Mouse (Mus musculus) CH12.LX (cell line): ENCODE results near the gene Fzd5. TPM values are rescaled to one million over a fixed set of nuclear protein-coding genes. Genes with fewer than 3 reads are reported as not detected.

ENCODE experiments used
- DNase-seq: peaks from one replicate; pipeline ENCODE4 v3.0.0-alpha.2; 2013; ENCODE audit errors: extremely low read depth
- H3K27ac ChIP-seq: 2 replicates; pipeline ENCODE4 v1.5.1; 2012; ENCODE audit warnings: low read depth, mild to moderate bottlenecking, control low read depth, moderate library complexity; ENCODE audit not compliant: insufficient read depth
- H3K27me3 ChIP-seq: replicated peaks from 2 replicates; pipeline ENCODE3; 2012; ENCODE audit warnings: inconsistent platforms
- H3K36me3 ChIP-seq, 2 experiments: replicated peaks in 1 of 2; 2 replicates each; pipeline versions ENCODE3 to v1.6.1; 2012; ENCODE audit warnings: inconsistent platforms in 1 of 2, low read length in 1 of 2, mild to moderate bottlenecking in 1 of 2, mixed read lengths in 1 of 2, moderate library complexity in 1 of 2; ENCODE audit not compliant: control insufficient read depth in 1 of 2, insufficient read depth in 1 of 2
- H3K4me1 ChIP-seq, 2 experiments: 2 replicates each; pipeline ENCODE4 v1.6.1; 2012; ENCODE audit warnings: inconsistent platforms in 1 of 2, moderate library complexity in 1 of 2; ENCODE audit not compliant: insufficient read depth in 2 of 2, control insufficient read depth in 1 of 2
- H3K4me2 ChIP-seq: 2 replicates; pipeline ENCODE4 v1.6.1; 2012; ENCODE audit warnings: low read depth, mild to moderate bottlenecking, control low read depth; ENCODE audit not compliant: poor library complexity, insufficient read depth, severe bottlenecking
- H3K4me3 ChIP-seq, 3 experiments: fragments of 150-350 bp in 1 of 3; sonication (generic) in 1 of 3; replicated peaks in 1 of 3; 2 replicates each; pipeline versions ENCODE3 to v1.5.1; 2011 to 2012; ENCODE audit warnings: low read depth in 2 of 3, low read length in 2 of 3, mild to moderate bottlenecking in 2 of 3, moderate library complexity in 2 of 3, control low read depth in 1 of 3, improper control_type of control experiment in 1 of 3, inconsistent platforms in 1 of 3, mixed read lengths in 1 of 3; ENCODE audit not compliant: poor library complexity in 1 of 3
- H3K79me2 ChIP-seq: replicated peaks from 2 replicates; pipeline ENCODE4 v1.6.1; 2012; ENCODE audit warnings: mild to moderate bottlenecking, moderate library complexity; ENCODE audit not compliant: control insufficient read depth, poor library complexity, insufficient read depth, severe bottlenecking; ENCODE audit errors: extremely low read depth
- H3K9ac ChIP-seq: 2 replicates; pipeline ENCODE4 v1.6.1; 2012; ENCODE audit warnings: low read depth, mild to moderate bottlenecking, control low read depth, moderate library complexity; ENCODE audit not compliant: insufficient read depth
- H3K9me3 ChIP-seq: replicated peaks from 2 replicates; pipeline ENCODE3; 2012; ENCODE audit warnings: low read length, inconsistent platforms, mixed read lengths
- CHD2 ChIP-seq: IDR thresholded peaks from 2 replicates; pipeline ENCODE4 v1.6.1; 2011; ENCODE audit warnings: low read length, improper control_type of control experiment
- CTCF ChIP-seq, 2 experiments: IDR thresholded peaks in 1 of 2; conservative IDR thresholded peaks in 1 of 2; 2 replicates each; pipeline ENCODE4 v1.5.1; 2011 to 2012; ENCODE audit warnings: low read depth in 2 of 2, low read length in 2 of 2, improper control_type of control experiment in 1 of 2, inconsistent platforms in 1 of 2, mild to moderate bottlenecking in 1 of 2, moderate library complexity in 1 of 2
- ELF1 ChIP-seq: IDR thresholded peaks from 2 replicates; pipeline ENCODE4 v1.6.1; 2014; ENCODE audit warnings: low read depth, mild to moderate bottlenecking, inconsistent platforms, low read length, improper control_type of control experiment
- EP300 ChIP-seq: IDR thresholded peaks from 2 replicates; pipeline ENCODE4 v1.6.1; 2011; ENCODE audit warnings: low read length, improper control_type of control experiment
- ETS1 ChIP-seq: conservative IDR thresholded peaks from 2 replicates; pipeline ENCODE4 v1.6.1; 2012; ENCODE audit warnings: low read depth, mild to moderate bottlenecking, inconsistent platforms, low read length, improper control_type of control experiment, moderate library complexity
- GABPA ChIP-seq: IDR thresholded peaks from 2 replicates; pipeline ENCODE4 v1.6.1; 2012; ENCODE audit warnings: low read depth, low read length, improper control_type of control experiment, inconsistent platforms; ENCODE audit not compliant: insufficient replicate concordance
- HCFC1 ChIP-seq: IDR thresholded peaks from 2 replicates; pipeline ENCODE4 v1.6.1; 2012; ENCODE audit warnings: low read depth, mild to moderate bottlenecking, inconsistent platforms, low read length, improper control_type of control experiment
- JUN ChIP-seq: IDR thresholded peaks from 2 replicates; pipeline ENCODE4 v1.6.1; 2011; ENCODE audit warnings: low read depth, mild to moderate bottlenecking, low read length, improper control_type of control experiment, moderate library complexity; ENCODE audit not compliant: insufficient read depth
- KAT2A ChIP-seq: IDR thresholded peaks from 2 replicates; pipeline ENCODE4 v1.6.1; 2012; ENCODE audit warnings: low read length, improper control_type of control experiment, inconsistent platforms; ENCODE audit not compliant: insufficient replicate concordance
- MAFK ChIP-seq: IDR thresholded peaks from 2 replicates; pipeline ENCODE4 v1.6.1; 2011; ENCODE audit warnings: low read length, improper control_type of control experiment; ENCODE audit not compliant: insufficient replicate concordance
- MAX ChIP-seq: IDR thresholded peaks from 2 replicates; pipeline ENCODE4 v1.6.1; 2011; ENCODE audit warnings: low read length, improper control_type of control experiment
- MAZ ChIP-seq: IDR thresholded peaks from 2 replicates; pipeline ENCODE4 v1.6.1; 2012; ENCODE audit warnings: low read depth, mild to moderate bottlenecking, inconsistent platforms, low read length, improper control_type of control experiment, moderate library complexity
- MEF2A ChIP-seq: IDR thresholded peaks from 2 replicates; pipeline ENCODE4 v1.6.1; 2014; ENCODE audit warnings: low read depth, mild to moderate bottlenecking, inconsistent platforms, low read length, improper control_type of control experiment, borderline replicate concordance
- MYC ChIP-seq: IDR thresholded peaks from 2 replicates; pipeline ENCODE4 v1.6.1; 2011; ENCODE audit warnings: low read depth, mild to moderate bottlenecking, improper control_type of control experiment, low read length
- NELFE ChIP-seq: IDR thresholded peaks from 2 replicates; pipeline ENCODE4 v1.6.1; 2011; ENCODE audit warnings: low read depth, low read length, improper control_type of control experiment
- PAX5 ChIP-seq: IDR thresholded peaks from 2 replicates; pipeline ENCODE4 v1.6.1; 2012; ENCODE audit warnings: low read length, inconsistent platforms, mixed read lengths
- POLR2A ChIP-seq: IDR thresholded peaks from 2 replicates; pipeline ENCODE4 v1.6.1; 2011; ENCODE audit warnings: low read depth, mild to moderate bottlenecking, improper control_type of control experiment, low read length
- RAD21 ChIP-seq: IDR thresholded peaks from 2 replicates; pipeline ENCODE4 v1.6.1; 2011; ENCODE audit warnings: low read depth, mild to moderate bottlenecking, low read length, improper control_type of control experiment, moderate library complexity
- RCOR1 ChIP-seq: conservative IDR thresholded peaks from 2 replicates; pipeline ENCODE4 v1.6.1; 2012; ENCODE audit warnings: low read depth, mild to moderate bottlenecking, inconsistent platforms, low read length, improper control_type of control experiment
- SIN3A ChIP-seq: IDR thresholded peaks from 2 replicates; pipeline ENCODE4 v1.6.1; 2012; ENCODE audit warnings: low read length, improper control_type of control experiment, inconsistent platforms
- SMC3 ChIP-seq: IDR thresholded peaks from 2 replicates; pipeline ENCODE4 v1.6.1; 2011; ENCODE audit warnings: low read depth, low read length, improper control_type of control experiment
- TBP ChIP-seq: conservative IDR thresholded peaks from 2 replicates; pipeline ENCODE4 v1.6.1; 2011; ENCODE audit warnings: low read depth, low read length, improper control_type of control experiment
- TCF12 ChIP-seq: IDR thresholded peaks from 2 replicates; pipeline ENCODE4 v1.6.1; 2014; ENCODE audit warnings: low read depth, mild to moderate bottlenecking, inconsistent platforms, low read length, improper control_type of control experiment
- UBTF ChIP-seq: IDR thresholded peaks from 2 replicates; pipeline ENCODE4 v1.6.1; 2012; ENCODE audit warnings: low read depth, mild to moderate bottlenecking, inconsistent platforms, low read length, improper control_type of control experiment, moderate library complexity
- USF1 ChIP-seq: IDR thresholded peaks from 2 replicates; pipeline ENCODE4 v1.6.1; 2014; ENCODE audit warnings: low read depth, mild to moderate bottlenecking, inconsistent platforms, low read length, improper control_type of control experiment
- USF2 ChIP-seq: conservative IDR thresholded peaks from 2 replicates; pipeline ENCODE4 v1.6.1; 2011; ENCODE audit warnings: low read depth, low read length, improper control_type of control experiment
- ZC3H11A ChIP-seq: IDR thresholded peaks from 2 replicates; pipeline ENCODE4 v1.6.1; 2012; ENCODE audit warnings: low read depth, mild to moderate bottlenecking, inconsistent platforms, low read length, improper control_type of control experiment
- ZKSCAN1 ChIP-seq: IDR thresholded peaks from 2 replicates; pipeline ENCODE4 v1.6.1; 2012; ENCODE audit warnings: low read depth, inconsistent platforms, low read length, improper control_type of control experiment, borderline replicate concordance
- ZMIZ1 ChIP-seq: IDR thresholded peaks from 2 replicates; pipeline ENCODE4 v1.6.1; 2012; ENCODE audit warnings: low read depth, mild to moderate bottlenecking, inconsistent platforms, low read length, improper control_type of control experiment
- ZNF384 ChIP-seq: IDR thresholded peaks from 2 replicates; pipeline ENCODE4 v1.6.1; 2012; ENCODE audit warnings: low read depth, low read length, improper control_type of control experiment, inconsistent platforms
- dilution Hi-C: fragments of 300-500 bp; cut with MboI; formaldehyde crosslinking; loops from 2 replicates; pipeline ENCODE4 v1.14.3; 2020; ENCODE audit warnings: low sequenced_read_pairs; ENCODE audit not compliant: extremely low pct_unique_long_range_greater_than_20kb, extremely low pct_ligation_motif_present
- in situ Hi-C: fragments of 300-500 bp; cut with MboI; formaldehyde crosslinking; loops from 3 replicates; pipeline ENCODE4 v1.14.3; 2019; ENCODE audit warnings: low sequenced_read_pairs, low pct_ligation_motif_present, low pct_unique_long_range_greater_than_20kb, mixed read lengths
- polyA plus RNA-seq: library from polyadenylated mRNA; unstranded; fragments of >175 nt; gene quantifications from 2 replicates; pipeline ENCODE4 v1.2.1, GENCODE M21; 2012; ENCODE audit warnings: low read depth; ENCODE audit not compliant: insufficient read length
- total RNA-seq, 2 experiments: library from RNA; depleted of rRNA; stranded (reverse); fragments of 300-350 nt in 1 of 2; fragments of >200 nt in 1 of 2; gene quantifications; 2 replicates each; pipeline ENCODE4 v1.2.3; 2012 to 2014

Gene Fzd5
- total and polyA plus RNA-seq, 3 experiments = 0.40 to 1.1 (median 0.47) TPM

GRCm38 (mm10) chr1:64757766-64758165, 20.2 kb upstream of the Fzd5 start:
- no peak overlapping the region for H3K4me3 ChIP-seq
- H3K4me2 ChIP-seq = no peak overlapping the region
- no peak overlapping the region for H3K27ac ChIP-seq
- dilution Hi-C loops (no loop called here), in situ Hi-C loops (no loop called here)
- H3K4me1 ChIP-seq = no peaks in the 10 kb centered on the region
- H3K79me2 ChIP-seq = no peaks in the 10 kb centered on the region
- H3K9ac ChIP-seq = no peak overlapping the region
- no peaks in the 10 kb centered on the region for H3K36me3 ChIP-seq
- TF ChIP-seq TBP = no peak
- TF ChIP-seq CTCF (conservative IDR thresholded peaks at IDR 0.05 in 1 of 2, IDR thresholded peaks at IDR 0.05 in 1 of 2; ENCODE audit: low read depth in 2 of 2, low read length in 2 of 2) = no peak
- no peak for TF ChIP-seq USF2
- no peak for TF ChIP-seq RCOR1
- TF ChIP-seq MAFK = no peak
- TF ChIP-seq GABPA = no peak
- no peak for TF ChIP-seq SIN3A
- no peak for TF ChIP-seq MAX
- no peak for TF ChIP-seq ZC3H11A
- no peak for TF ChIP-seq ZNF384
- TF ChIP-seq JUN = no peak
- no peak for TF ChIP-seq USF1
- TF ChIP-seq MYC = no peak
- TF ChIP-seq HCFC1 = no peak
- no peak for TF ChIP-seq ETS1
- TF ChIP-seq MEF2A = no peak
- TF ChIP-seq ZKSCAN1 = no peak
- TF ChIP-seq RAD21 = no peak
- TF ChIP-seq POLR2A = no peak
- no peaks in the 10 kb centered on the region for H3K9me3 ChIP-seq
- H3K27me3 ChIP-seq = peaks cover 2% of the 10 kb centered on the region
- DNase-seq = no peak

- in situ Hi-C loops (no loop called here), dilution Hi-C loops (no loop called here)
- Histone ChIP-seq H3K36me3 (no peaks in the 10 kb centered on the region), H3K9me3 (no peaks in the 10 kb centered on the region), H3K27me3 (peaks cover 2% of the 10 kb centered on the region), H3K9ac (no peak overlapping the region), H3K4me2 (no peak overlapping the region), H3K79me2 (no peaks in the 10 kb centered on the region), H3K27ac (no peak overlapping the region), H3K4me3 (no peak overlapping the region), H3K4me1 (no peaks in the 10 kb centered on the region)
- no peak for DNase-seq
- no peak for TF ChIP-seq CHD2
- TF ChIP-seq MAX = no peak
- no peak for TF ChIP-seq KAT2A
- no peak for TF ChIP-seq SIN3A
- no peak for TF ChIP-seq ZC3H11A
- TF ChIP-seq UBTF = no peak
- no peak for TF ChIP-seq TCF12
- TF ChIP-seq HCFC1 = no peak
- TF ChIP-seq POLR2A = no peak
- TF ChIP-seq MAZ = no peak
- no peak for TF ChIP-seq PAX5
- TF ChIP-seq SMC3 = no peak
- no peak for TF ChIP-seq MAFK
- TF ChIP-seq EP300 = no peak
- TF ChIP-seq MYC = no peak
- TF ChIP-seq RCOR1 = no peak
- no peak for TF ChIP-seq NELFE
- no peak for TF ChIP-seq ELF1
- TF ChIP-seq ZKSCAN1 = no peak
- no peak for TF ChIP-seq ZMIZ1
Observed at GRCm38 (mm10) chr1:64757254-64757653, 19.7 kb upstream of the Fzd5 start.
